Mouse (Mus musculus): ENCODE results near the gene Trim46. TPM values are rescaled to one million over a fixed set of nuclear protein-coding genes. Genes with fewer than 3 reads are reported as not detected.

Trim46 gene
- polyA plus RNA-seq, 1 experiment from 2014 or later, result 1.7 TPM

DNA sequence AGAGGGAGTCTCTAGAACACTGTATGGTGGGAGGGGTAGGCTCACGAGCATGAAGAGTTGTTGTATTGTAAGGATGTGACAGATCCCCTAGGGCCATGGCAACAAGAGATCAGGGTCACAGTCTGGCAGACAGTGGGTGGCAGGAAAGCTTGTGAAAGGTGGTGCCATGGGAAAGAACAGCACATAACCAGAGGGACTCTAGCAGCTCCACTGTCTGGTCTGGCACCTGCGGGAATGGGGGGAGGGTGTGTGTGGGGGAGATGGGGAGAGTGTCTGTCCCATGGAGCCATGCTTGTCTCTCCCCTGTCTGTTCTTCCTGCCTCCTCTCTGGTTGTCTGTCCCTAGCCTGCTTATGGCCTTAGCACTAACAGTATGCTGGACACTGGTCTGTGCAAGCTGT is 39.4 kb upstream of the Trim46 start:
- no peak overlapping the region for H3K27ac ChIP-seq (ENCODE audit: low read depth, low read length)
- no peak overlapping the region for H3K4me3 ChIP-seq (ENCODE audit: low read depth, low read length)
- no peak overlapping the region; the same call in 1 of the 2 replicates for H3K4me2 ChIP-seq
- ATAC-seq (replicated peaks; ENCODE audit: low FRiP score) (no peak), DNase-seq (ENCODE audit: low spot score) (peak; percentile 27)
- H3K9ac ChIP-seq (ENCODE audit: low read depth, low read length), result no peak overlapping the region
- H3K27me3 ChIP-seq (replicated peaks; ENCODE audit: control insufficient read depth, insufficient read depth, low read length), result peaks cover 17% of the 10 kb centered on the region
- WGBS, result 40% methylated on average over 2 of the region's 2 CpGs
- H3K4me1 ChIP-seq (replicated peaks; ENCODE audit: control insufficient read depth, insufficient read depth, low read length), result peaks cover 6% of the 10 kb centered on the region
- no peaks in the 10 kb centered on the region for H3K36me3 ChIP-seq (ENCODE audit: control insufficient read depth, insufficient read depth, low read length)
- no peaks in the 10 kb centered on the region for H3K9me3 ChIP-seq (ENCODE audit: control insufficient read depth, low read length)

DNA sequence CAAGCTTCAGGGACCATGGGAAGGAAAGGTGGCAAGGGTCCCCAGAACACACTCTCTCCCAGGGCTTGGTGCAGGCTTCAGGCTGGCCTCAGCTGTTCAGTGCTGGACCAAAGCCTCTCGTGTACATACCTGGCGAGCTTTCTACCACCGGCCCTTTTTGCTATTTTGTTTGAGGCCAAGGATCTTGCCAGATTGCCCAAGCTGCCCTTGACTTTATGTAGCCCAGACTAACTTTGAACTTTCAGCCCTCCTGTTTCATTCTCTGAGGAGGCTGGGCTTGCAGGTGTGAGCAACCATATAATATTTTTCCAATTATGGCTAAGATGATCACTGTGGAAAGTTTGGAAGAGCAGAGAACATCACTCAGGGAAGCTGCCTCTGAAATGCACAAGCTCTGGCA is 38.2 kb upstream of the Trim46 start:
- DNase-seq (ENCODE audit: low spot score) (no peak), ATAC-seq (replicated peaks; ENCODE audit: low FRiP score) (no peak)
- H3K9me3 ChIP-seq (ENCODE audit: control insufficient read depth, low read length), result no peaks in the 10 kb centered on the region
- H3K4me2 ChIP-seq, result no peak overlapping the region
- H3K27me3 ChIP-seq (replicated peaks; ENCODE audit: control insufficient read depth, insufficient read depth, low read length), result peaks cover 29% of the 10 kb centered on the region
- no peak overlapping the region for H3K4me3 ChIP-seq (ENCODE audit: low read depth, low read length)
- H3K36me3 ChIP-seq (ENCODE audit: control insufficient read depth, insufficient read depth, low read length), result no peaks in the 10 kb centered on the region
- H3K27ac ChIP-seq (ENCODE audit: low read depth, low read length), result no peak overlapping the region
- 82% methylated on average over 3 of the region's 3 CpGs for WGBS
- peaks cover 15% of the 10 kb centered on the region for H3K4me1 ChIP-seq (replicated peaks; ENCODE audit: control insufficient read depth, insufficient read depth, low read length)
- no peak overlapping the region for H3K9ac ChIP-seq (ENCODE audit: low read depth, low read length)

DNA sequence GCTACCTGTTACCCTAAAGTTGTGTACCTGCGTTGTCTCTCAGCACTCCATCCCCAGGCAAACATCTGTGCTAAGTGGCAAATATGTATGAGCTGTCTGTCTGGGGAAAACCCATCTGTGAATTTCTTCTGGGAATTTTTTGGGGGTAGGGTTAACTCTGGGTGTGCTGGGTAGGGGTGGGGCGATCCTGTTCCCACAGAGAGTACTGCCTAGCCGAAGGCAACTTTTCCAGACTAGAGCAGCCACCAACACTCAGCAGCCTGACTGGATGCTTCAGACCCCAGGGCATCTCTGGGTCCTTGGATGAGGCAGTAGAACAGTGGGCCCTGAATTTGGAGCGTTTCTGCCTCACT is 36.2 kb upstream of the Trim46 start:
- Histone ChIP-seq H3K4me2 (no peak overlapping the region), H3K27ac (ENCODE audit: low read depth, low read length) (no peak overlapping the region)

DNA sequence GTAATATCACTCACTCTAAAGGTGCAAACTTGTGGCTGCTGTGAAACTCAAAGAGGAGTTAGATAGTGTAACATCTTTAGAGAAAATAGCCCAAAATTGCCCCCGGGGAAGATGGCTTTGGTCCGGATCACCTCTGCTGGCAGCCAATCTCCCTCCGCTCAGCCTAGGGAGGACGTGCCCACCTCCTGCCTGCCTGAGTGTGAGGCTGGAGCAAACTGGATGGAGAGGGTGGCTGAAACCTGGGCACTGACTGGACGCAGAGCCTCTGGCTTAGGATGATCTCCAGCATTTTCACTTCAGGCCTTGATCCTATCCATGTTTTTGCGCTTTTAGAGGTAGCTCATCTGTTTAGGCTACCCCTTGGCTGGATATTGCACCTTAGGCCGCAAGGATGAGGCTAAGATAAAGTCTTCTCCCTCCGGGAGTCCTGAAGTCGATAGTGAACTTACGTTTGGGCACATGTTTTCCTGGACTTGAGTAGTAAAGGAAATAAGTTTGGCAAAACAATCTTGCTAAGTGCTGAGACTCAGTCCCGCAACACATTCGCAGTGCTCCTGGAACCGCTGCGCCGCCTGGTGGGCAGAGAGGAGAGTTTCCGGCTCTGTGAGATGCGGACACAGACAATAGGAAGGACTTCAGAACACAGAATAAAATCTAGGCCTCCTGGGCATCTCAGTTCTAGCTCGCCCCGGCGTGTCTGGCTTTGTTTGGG is 35.6 kb upstream of the Trim46 start:
- no peak overlapping the region for H3K9ac ChIP-seq (ENCODE audit: low read depth, low read length)
- peaks cover 26% of the 10 kb centered on the region for H3K4me1 ChIP-seq (replicated peaks; ENCODE audit: control insufficient read depth, insufficient read depth, low read length)
- WGBS, result 13% methylated on average over 20 of the region's 20 CpGs
- peaks cover 50% of the 10 kb centered on the region for H3K27me3 ChIP-seq (replicated peaks; ENCODE audit: control insufficient read depth, insufficient read depth, low read length)
- no peaks in the 10 kb centered on the region for H3K9me3 ChIP-seq (ENCODE audit: control insufficient read depth, low read length)
- H3K4me2 ChIP-seq, result peak overlapping the region; percentile 94
- DNase-seq (ENCODE audit: low spot score) (peak; percentile 80), ATAC-seq (replicated peaks; ENCODE audit: low FRiP score) (no peak)
- no peak overlapping the region for H3K27ac ChIP-seq (ENCODE audit: low read depth, low read length)
- H3K4me3 ChIP-seq (ENCODE audit: low read depth, low read length), result peak overlapping the region; percentile 56
- H3K36me3 ChIP-seq (ENCODE audit: control insufficient read depth, insufficient read depth, low read length), result no peaks in the 10 kb centered on the region

More for the DNA sequence above, 36.2 kb upstream of the Trim46 start:
- Histone ChIP-seq H3K27me3 (replicated peaks; ENCODE audit: control insufficient read depth, insufficient read depth, low read length) (peaks cover 46% of the 10 kb centered on the region), H3K36me3 (ENCODE audit: control insufficient read depth, insufficient read depth, low read length) (no peaks in the 10 kb centered on the region), H3K4me3 (ENCODE audit: low read depth, low read length) (no peak overlapping the region), H3K9me3 (ENCODE audit: control insufficient read depth, low read length) (no peaks in the 10 kb centered on the region), H3K9ac (ENCODE audit: low read depth, low read length) (no peak overlapping the region), H3K4me1 (replicated peaks; ENCODE audit: control insufficient read depth, insufficient read depth, low read length) (peaks cover 26% of the 10 kb centered on the region)
- ATAC-seq (replicated peaks; ENCODE audit: low FRiP score) (no peak), DNase-seq (ENCODE audit: low spot score) (no peak)
- WGBS, result 24% methylated on average over 4 of the region's 4 CpGs

DNA sequence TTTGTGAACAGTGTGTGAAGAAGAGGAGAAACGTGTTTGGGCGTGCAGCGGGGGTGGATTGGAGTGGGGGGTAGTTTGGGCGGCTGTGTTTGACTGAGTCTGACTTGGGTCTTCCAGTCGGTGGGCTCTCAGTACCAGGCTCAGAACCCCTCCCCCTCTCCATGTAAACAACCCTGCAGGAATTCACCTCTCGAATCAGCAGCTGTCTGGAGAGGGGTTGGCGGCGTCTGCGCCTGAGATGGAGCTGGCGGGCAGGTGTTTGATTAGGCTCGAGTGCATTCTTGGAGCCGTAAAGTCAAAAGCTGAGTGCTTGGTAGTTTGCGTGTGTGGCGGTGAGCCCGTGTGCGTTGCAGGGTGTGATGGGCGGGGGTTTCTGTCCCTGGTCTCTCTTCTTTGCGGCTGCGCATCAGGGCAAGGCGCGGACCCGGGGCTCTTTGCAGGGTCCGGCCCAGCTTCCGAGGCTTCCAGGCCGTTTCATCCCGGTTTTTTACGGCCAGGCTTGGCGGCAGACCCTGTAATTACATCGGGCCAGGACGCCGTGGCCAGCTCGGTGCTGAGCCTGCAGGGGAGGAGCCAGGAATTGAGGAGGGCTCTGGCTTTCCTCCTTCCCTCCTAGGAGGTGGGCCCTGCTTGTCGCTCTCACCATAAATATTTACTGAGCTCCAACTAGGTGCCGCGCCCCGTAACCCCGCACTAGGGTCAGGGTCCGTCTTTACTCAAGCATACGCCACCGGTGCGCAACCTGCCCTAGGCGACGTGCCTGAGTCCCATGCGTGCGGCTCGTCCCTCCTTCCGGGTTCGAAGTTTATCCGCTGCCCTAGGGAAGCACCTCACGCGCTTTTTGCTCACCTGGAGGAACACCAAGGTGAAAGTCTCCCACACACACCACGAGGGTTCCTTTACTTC is 34.8 kb upstream of the Trim46 start, which contains the start of gene Efna1:
Gene Efna1, minus strand, starts transcription at position 537 of the 906 bp plus-strand sequence.
- Histone ChIP-seq H3K9me3 (ENCODE audit: control insufficient read depth, low read length) (no peaks in the 10 kb centered on the region), H3K4me3 (ENCODE audit: low read depth, low read length) (peak within 1 kb of the TSS; percentile 56), H3K4me2 (peak within 1 kb of the TSS; percentile 94), H3K27me3 (replicated peaks; ENCODE audit: control insufficient read depth, insufficient read depth, low read length) (peaks cover 50% of the 10 kb centered on the region), H3K27ac (ENCODE audit: low read depth, low read length) (peak within 1 kb of the TSS; percentile 38; the same call in 1 of the 2 replicates), H3K4me1 (replicated peaks; ENCODE audit: control insufficient read depth, insufficient read depth, low read length) (peaks cover 26% of the 10 kb centered on the region), H3K9ac (ENCODE audit: low read depth, low read length) (peak within 1 kb of the TSS; percentile 52), H3K36me3 (ENCODE audit: control insufficient read depth, insufficient read depth, low read length) (no peaks in the 10 kb centered on the region)
- 0 out of 2 replicates have a peak, but pooled peaks have one; percentile 37 for ATAC-seq (replicated peaks; ENCODE audit: low FRiP score)
- DNase-seq (ENCODE audit: low spot score), result peak; percentile 50
- WGBS, result 1% methylated on average over 52 of the region's 52 CpGs

DNA sequence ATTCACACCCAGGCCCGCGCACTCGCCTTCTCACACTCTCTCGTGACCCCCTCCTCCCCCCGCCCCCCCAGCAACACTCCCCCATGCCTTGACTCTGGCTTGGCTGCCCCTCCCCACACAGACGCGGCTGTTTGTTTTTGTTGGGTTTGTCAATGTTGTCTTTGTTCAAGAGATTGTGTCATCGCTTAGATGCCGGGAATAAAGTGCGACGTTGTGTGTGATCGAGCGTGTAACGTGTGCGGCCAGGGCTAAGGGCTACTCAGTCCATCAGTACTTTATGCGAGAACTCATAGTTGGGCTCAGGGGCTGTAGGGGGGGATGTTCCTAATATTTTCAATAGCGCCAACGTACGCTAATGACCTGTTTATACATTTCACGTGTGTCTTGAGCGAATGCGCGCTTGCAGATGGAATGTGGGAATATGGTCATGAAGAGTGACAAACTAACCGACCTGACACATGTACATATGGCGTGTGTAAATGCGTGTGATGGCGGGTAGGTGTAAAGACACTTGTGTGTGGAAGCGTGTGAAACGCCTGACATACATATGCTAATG is 34.0 kb upstream of the Trim46 start:
- Histone ChIP-seq H3K27ac (ENCODE audit: low read depth, low read length) (no peak overlapping the region), H3K36me3 (ENCODE audit: control insufficient read depth, insufficient read depth, low read length) (no peaks in the 10 kb centered on the region), H3K9ac (ENCODE audit: low read depth, low read length) (peak overlapping the region; percentile 52), H3K4me2 (peak overlapping the region; percentile 94), H3K4me1 (replicated peaks; ENCODE audit: control insufficient read depth, insufficient read depth, low read length) (peaks cover 26% of the 10 kb centered on the region), H3K27me3 (replicated peaks; ENCODE audit: control insufficient read depth, insufficient read depth, low read length) (peaks cover 50% of the 10 kb centered on the region), H3K4me3 (ENCODE audit: low read depth, low read length) (peak overlapping the region; percentile 56), H3K9me3 (ENCODE audit: control insufficient read depth, low read length) (no peaks in the 10 kb centered on the region)
- under 1% methylated on average over 29 of the region's 29 CpGs for WGBS
- DNase-seq (ENCODE audit: low spot score) (peak; percentile 50), ATAC-seq (replicated peaks; ENCODE audit: low FRiP score) (no peak)

DNA sequence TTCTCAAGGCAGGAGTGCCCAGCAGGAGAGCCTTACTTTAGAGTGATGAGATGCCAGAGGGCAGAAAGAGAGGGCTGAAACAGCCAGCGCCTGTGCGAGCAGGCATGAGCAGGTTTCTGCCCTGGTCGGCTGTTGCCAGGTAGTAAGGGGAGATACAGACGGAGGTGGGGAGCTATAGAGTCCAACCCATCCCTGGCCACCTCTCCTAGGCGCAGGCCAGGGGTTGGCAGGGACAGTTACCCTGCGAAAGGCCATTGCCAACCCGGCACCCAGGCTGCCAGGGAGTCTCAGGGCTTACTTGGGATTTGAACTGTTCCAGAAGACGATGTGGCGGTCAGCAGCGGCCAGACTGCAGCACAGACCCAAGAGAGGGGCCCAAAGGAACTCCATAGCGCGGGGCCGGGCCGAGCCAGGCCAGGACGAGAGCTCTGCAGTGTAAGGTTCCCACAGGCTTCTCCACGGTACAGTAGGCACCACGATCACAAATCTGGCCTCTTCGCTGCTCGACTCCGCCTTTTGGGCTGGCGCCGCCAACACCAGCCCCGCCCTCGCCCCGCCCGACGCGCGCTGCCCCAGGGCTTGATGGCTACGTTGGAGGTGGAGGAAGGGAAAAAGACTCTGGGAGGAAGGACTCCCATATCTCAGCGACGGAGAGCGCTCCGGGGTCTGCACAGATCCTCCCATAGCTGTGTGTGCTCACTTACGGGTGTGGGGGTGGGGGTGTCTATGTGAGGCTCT is 33.2 kb upstream of the Trim46 start:
- Histone ChIP-seq H3K4me1 (replicated peaks; ENCODE audit: control insufficient read depth, insufficient read depth, low read length) (peaks cover 26% of the 10 kb centered on the region), H3K4me2 (peak overlapping the region; percentile 94), H3K4me3 (ENCODE audit: low read depth, low read length) (peak overlapping the region; percentile 56), H3K9ac (ENCODE audit: low read depth, low read length) (peak overlapping the region; percentile 52), H3K36me3 (ENCODE audit: control insufficient read depth, insufficient read depth, low read length) (no peaks in the 10 kb centered on the region), H3K27ac (ENCODE audit: low read depth, low read length) (peak overlapping the region; percentile 29; the same call in 1 of the 2 replicates), H3K9me3 (ENCODE audit: control insufficient read depth, low read length) (no peaks in the 10 kb centered on the region), H3K27me3 (replicated peaks; ENCODE audit: control insufficient read depth, insufficient read depth, low read length) (peaks cover 48% of the 10 kb centered on the region)
- ATAC-seq (replicated peaks; ENCODE audit: low FRiP score) (peak; percentile 47), DNase-seq (ENCODE audit: low spot score) (peak; percentile 77)
- 3% methylated on average over 35 of the region's 35 CpGs for WGBS

DNA sequence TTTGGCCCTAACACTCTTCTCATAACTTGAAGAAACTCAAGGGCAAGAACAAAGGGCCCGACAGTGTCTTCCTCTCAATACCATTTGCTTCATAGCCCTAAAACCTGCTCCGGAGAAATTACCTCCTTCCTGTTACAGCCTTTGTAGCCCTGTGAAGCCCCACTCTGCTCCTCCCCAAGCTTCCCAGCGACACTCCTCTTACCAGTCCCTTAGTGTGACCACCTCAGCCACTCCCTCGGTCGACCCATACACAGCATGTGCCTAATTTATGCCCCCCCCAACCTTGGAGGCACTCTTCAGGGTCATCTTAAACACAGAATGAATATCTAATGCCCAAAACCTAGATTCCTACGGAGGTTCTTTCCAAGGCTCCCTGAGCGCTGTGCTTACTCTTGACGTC is 32.5 kb upstream of the Trim46 start:
- Histone ChIP-seq H3K4me1 (replicated peaks; ENCODE audit: control insufficient read depth, insufficient read depth, low read length) (peaks cover 26% of the 10 kb centered on the region), H3K9ac (ENCODE audit: low read depth, low read length) (peak overlapping the region; percentile 52; the same call in 1 of the 2 replicates), H3K36me3 (ENCODE audit: control insufficient read depth, insufficient read depth, low read length) (no peaks in the 10 kb centered on the region), H3K9me3 (ENCODE audit: control insufficient read depth, low read length) (no peaks in the 10 kb centered on the region), H3K4me3 (ENCODE audit: low read depth, low read length) (peak overlapping the region; percentile 56), H3K27ac (ENCODE audit: low read depth, low read length) (no peak overlapping the region; the same call in 1 of the 2 replicates), H3K27me3 (replicated peaks; ENCODE audit: control insufficient read depth, insufficient read depth, low read length) (peaks cover 48% of the 10 kb centered on the region), H3K4me2 (peak overlapping the region; percentile 94)
- DNase-seq (ENCODE audit: low spot score) (no peak), ATAC-seq (replicated peaks; ENCODE audit: low FRiP score) (no peak)
- WGBS, result 13% methylated on average over 8 of the region's 8 CpGs

Data from liver, embryonic 11.5 days (tissue).